Mouse (Mus musculus): ENCODE results near the gene Cilp2.

The Cilp2 gene

GRCm38 (mm10) chr8:69870907-69871306 is 16.6 kb downstream of the Cilp2 start:
- no peak for DNase-seq

GRCm38 (mm10) chr8:69870003-69870765 is 17.3 kb downstream of the Cilp2 start:
- no peak for DNase-seq

DNA sequence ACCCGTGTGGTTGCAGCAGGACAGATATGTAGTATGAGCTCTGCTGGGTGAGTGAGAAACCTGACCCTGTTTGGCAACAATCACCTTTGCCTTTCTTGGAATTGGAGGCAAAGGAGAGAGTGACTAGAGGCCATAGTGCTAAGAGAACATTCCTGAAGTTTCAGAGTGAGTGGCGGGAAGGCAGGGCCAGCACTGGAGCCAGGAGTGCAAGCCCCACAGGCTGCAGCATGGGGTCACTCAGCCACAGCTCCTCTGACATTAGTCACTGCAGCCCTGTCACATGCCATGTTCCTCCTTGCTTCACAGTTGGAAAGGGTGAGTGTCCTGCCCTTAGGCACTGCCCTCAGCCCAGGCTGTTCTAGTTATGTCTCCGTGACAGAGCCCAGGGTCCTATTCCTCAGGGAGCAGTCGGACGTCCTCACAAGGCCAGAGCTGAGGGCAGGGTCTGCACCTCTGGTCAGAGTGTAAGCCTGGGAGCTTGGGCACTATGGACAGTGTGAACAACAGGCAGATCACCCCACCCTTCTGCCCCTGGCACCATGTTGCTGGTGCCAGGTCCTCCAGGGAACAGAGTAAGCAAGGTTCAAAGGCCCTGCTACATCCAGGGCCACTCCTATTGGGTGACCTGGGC is 19.7 kb downstream of the Cilp2 start:
- no peak for DNase-seq

DNA sequence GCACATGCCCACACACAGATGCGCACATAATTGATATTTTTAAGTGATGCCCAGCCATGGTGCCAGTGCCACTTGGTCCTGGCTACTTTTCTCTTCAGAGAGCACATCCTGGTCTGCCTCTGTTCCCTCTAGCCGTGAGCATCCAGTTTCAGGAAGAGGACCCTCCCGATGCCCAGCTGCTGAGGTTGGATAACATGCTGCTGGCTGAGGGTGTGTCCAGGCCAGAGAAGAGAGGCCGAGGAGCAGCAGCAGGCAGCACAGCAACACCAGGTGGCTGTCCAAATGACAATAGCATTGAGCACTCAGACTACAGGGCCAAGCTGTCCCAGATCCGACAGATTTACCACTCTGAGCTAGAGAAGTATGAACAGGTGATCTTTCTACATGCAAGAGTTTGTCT is 23.3 kb downstream of the Cilp2 start:
- DNase-seq = no peak

DNA sequence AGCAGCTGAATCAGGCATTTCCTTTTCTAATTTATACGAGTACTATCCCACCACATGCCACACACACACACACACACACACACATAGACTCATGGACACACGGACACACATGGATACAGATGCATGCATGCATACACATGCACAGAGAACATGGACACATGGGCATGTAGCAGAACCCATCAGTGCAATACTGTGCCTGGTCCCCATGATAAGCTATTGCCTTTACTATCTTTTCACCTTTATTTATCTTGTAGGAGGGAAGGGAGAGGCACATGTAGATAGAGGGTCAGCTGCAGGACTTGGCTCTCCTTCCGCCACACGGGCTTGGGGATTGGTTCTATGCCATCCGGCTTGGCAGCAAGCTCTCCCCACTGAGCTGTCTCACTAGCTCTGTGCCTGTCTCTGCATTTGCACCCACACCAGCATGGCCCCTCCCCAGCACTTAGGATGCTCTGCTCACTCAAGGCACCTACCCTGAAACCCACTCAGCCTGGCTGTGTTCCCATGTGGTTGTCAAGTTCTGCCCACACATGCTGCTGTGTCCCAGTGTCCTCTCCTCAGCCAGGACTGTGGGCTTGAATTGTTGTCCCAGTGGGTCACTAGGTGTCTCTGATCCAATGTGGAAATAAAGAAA is 24.0 kb downstream of the Cilp2 start:
- DNase-seq = no peak

DNA sequence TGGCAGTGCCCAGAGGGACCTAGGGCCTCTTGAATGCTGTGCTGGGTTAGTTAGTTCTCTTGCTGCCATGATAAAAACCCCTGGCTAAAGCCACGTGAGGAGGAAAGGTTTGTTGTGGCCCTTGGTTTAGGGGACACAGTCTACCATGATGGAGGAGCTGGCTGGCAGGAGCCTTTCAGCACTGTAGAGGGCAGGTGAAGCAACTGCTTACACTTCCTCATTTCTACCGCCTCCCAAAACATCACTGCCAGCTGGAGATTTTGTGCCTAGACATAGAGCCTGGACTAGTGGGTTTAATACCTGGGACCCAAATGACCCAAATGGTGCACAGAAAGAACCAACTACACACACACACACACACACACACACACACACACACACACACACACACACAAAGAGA is 26.2 kb downstream of the Cilp2 start:
- no peak for DNase-seq

- no peak for DNase-seq
These were observed 26.7 kb downstream of the Cilp2 start for GRCm38 (mm10) chr8:69860807-69861206.

DNA sequence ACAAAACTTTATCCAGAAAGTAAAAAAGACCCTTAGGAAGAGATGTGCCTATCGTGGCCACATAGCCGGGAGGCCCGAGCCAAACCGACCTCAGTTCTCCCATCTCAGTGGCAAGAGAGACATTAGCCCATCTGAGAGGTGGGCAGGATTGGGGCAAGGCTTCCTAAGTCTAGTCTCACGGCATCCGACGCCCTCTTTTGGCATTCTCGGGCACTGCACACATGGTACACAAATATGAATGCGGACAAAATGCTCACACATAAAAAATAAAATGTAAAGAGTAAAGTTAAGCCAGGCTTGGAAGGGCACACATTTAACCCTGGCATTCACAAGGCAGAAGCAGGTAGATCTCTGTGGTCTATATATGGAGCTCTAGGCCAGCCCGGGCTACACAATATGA is 33.6 kb downstream of the Cilp2 start:
- no peak for DNase-seq

- no peak for DNase-seq
These were observed 36.5 kb downstream of the Cilp2 start for GRCm38 (mm10) chr8:69850926-69851506.

DNA sequence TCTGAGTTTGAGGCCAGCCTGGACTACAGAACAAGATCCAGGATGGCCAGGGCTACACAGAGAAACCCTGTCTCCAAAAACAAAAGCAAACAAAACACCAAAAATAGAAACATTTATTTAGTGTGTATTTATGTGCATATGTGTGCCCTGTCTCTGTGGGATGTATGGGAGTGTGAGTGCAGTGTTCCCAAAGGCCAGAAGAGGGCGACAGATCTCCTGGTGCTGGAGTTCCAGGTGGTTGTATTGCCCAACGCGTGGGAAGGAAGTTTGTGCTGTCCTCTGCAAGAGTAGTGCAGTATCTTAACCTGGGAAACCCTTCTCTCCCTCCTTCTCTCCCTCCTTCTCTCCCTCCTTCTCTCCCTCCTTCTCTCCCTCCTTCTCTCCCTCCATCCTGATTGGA is 37.6 kb downstream of the Cilp2 start:
- DNase-seq = no peak

DNA sequence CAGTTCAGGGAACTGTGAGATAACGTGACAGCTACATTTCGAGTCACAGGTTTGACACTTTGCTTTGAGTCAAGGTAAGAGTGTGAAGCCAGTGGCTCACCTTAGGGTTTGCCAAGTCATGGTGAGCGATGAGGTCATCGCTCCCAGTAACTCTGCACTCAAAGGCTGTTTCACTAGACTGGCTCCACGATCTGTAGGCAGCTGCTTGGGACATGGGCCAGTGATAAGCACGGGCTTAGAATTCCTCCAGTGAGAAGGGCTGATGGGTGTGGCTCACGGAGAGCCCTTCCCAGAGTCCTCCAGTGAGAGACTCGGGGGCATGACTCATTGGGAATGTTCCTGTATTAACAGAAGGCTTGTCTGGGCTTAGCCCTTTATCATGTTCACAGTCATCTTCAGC is 38.5 kb downstream of the Cilp2 start:
- DNase-seq = no peak

- DNase-seq = no peak
These were observed 40.1 kb downstream of the Cilp2 start for GRCm38 (mm10) chr8:69847167-69848065.

DNA sequence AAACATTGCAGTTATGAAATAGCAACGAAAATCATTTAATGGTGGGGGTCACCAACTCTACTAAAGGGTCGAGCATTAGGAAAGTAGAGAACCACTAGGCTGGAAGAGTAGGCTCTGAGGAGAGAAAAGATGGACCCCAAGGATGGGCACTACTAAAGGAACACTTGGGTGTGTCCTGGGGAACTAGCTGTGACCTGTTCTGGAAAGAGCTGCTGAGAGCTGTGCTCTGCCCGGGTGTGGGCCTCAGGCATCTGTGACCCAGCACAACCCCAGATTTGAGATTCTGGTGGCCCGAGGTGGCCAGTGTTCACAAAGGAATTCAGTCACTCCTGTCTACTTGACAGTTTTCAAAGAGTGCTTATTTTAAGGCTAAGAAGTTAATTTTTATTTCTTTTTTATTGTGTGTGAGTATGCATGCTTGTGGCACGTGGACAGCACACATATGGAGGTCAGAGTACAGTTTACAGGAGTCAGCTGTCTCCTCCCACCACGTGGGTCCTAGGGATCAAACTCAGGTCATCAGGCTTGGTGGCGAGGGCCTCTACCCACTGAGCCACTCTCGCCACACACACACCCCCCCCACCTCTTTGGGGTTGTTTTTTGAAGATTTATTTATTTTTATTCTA is 50.3 kb downstream of the Cilp2 start:
- DNase-seq = no peak

- DNase-seq = peak; percentile 98
These were observed 55.1 kb downstream of the Cilp2 start, which contains the start of gene Pbx4 for GRCm38 (mm10) chr8:69832298-69832853. Pbx4 (plus strand) TSS chr8:69832491.
